Mouse (Mus musculus) spleen, adult 2 months (tissue): Measurements from ENCODE around the gene Immt. TPM values are rescaled to one million over a fixed set of nuclear protein-coding genes. Genes with fewer than 3 reads are reported as not detected.
A peak's percentile ranks its signal among the peaks of the same experiment; 100 is the strongest.

Experiments used
- DNase-seq, 2 experiments: peaks; one replicate each; pipeline versions ENCODE4 v3.0.0 to v3.0.0-alpha.2; 2012 to 2021; ENCODE audit warnings: low spot score in 2 of 2, low read depth in 1 of 2
- H3K27ac ChIP-seq: fragments of 200-500 bp; 2 replicates; pipeline ENCODE4 v1.5.1; 2012; ENCODE audit warnings: low read length, inconsistent platforms; ENCODE audit not compliant: insufficient read depth
- H3K27me3 ChIP-seq: fragments of 200-500 bp; 2 replicates; pipeline ENCODE4 v1.6.1; 2012; ENCODE audit warnings: mild to moderate bottlenecking, moderate library complexity, low read length, inconsistent platforms; ENCODE audit not compliant: control insufficient read depth, insufficient read depth
- H3K36me3 ChIP-seq: fragments of 200-500 bp; 2 replicates; pipeline ENCODE4 v1.6.1; 2012; ENCODE audit warnings: mild to moderate bottlenecking, low read length, inconsistent platforms; ENCODE audit not compliant: control insufficient read depth, insufficient read depth
- H3K4me1 ChIP-seq: fragments of 200-500 bp; 2 replicates; pipeline ENCODE4 v1.6.1; 2011; ENCODE audit warnings: inconsistent platforms; ENCODE audit not compliant: control insufficient read depth, insufficient read depth, insufficient read length
- H3K4me3 ChIP-seq: fragments of 200-500 bp; 2 replicates; pipeline ENCODE4 v1.5.1; 2011; ENCODE audit warnings: mild to moderate bottlenecking, inconsistent platforms; ENCODE audit not compliant: insufficient read depth, insufficient read length; ENCODE audit errors: extremely low read depth
- CTCF ChIP-seq: fragments of 200-500 bp; IDR thresholded peaks from 2 replicates; pipeline ENCODE4 v1.5.1; 2011; ENCODE audit warnings: mild to moderate bottlenecking, inconsistent platforms; ENCODE audit not compliant: insufficient read depth, insufficient read length, insufficient replicate concordance; ENCODE audit errors: extremely low read depth
- POLR2A ChIP-seq: fragments of 200-500 bp; IDR thresholded peaks from 2 replicates; pipeline ENCODE4 v1.6.1; 2011; ENCODE audit warnings: low read depth, low read length, inconsistent platforms
- WGBS: fragments of 180-500 bp; shearing (Covaris S2); methylation state at CpG from one replicate; pipeline ENCODE4 v1.1.7; 2018; 5-methylcytosine and 5-hydroxymethylcytosine counted together
- polyA plus RNA-seq: library from polyadenylated mRNA; depleted of rRNA; stranded (reverse); fragments of >200 nt; gene quantifications from 2 replicates; pipeline ENCODE4 v1.2.3, GENCODE M21; 2012

Immt gene
- polyA plus RNA-seq, 1 experiment: 17.2 TPM

DNA sequence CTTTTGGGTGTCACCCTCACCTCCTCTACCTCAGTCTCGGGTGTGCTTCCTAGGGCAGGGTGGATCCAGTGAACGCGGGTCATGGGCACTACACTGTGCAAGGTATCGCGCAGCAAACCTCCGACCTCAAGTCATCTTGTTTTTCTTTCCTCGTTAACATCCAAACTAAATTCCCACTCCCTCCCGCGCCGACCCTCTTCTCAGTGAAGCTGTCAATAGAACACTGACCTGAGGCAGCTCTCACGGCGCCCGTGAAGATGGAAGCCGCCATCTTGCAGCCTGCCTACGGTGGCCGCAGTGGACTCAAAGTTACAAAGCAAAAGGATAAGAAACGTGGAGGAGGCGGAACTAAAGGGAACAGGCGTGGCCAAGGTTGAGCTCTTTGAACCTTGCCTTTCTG, 7.6 kb upstream of the Immt start:
- TF ChIP-seq POLR2A: peak; percentile 65; the same call in 1 of the 2 replicates
- no peak for TF ChIP-seq CTCF
- H3K4me1 ChIP-seq: peaks cover 5% of the 10 kb centered on the region; the same call in 1 of the 2 replicates
- under 1% methylated on average over 19 of the region's 19 CpGs for WGBS
- H3K36me3 ChIP-seq: no peaks in the 10 kb centered on the region
- no peak overlapping the region for H3K27ac ChIP-seq
- peak; percentile 79 to 89 for DNase-seq
- no peaks in the 10 kb centered on the region for H3K27me3 ChIP-seq
- H3K4me3 ChIP-seq: peak overlapping the region; percentile 92

DNA sequence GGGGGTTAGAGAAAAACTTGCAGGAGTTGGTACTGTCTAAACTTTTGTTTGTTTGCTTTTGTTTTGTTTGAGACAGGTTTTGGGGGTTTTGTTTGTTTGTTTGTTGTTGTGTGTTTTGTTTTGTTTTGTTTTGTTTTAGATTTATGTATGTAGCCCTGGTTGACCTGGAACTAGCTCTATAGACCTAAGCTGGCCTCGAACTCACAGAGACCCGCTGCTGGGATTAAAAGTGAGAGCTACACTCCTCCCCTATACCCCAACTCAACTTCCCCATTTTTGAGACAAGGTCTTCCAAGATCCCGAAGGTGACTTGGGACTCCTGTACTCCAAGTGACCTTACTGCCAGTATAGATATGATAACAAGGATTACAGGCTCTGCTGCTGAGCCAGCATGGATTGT, 7.2 kb upstream of the Immt start:
- H3K36me3 ChIP-seq: no peaks in the 10 kb centered on the region
- H3K27me3 ChIP-seq: no peaks in the 10 kb centered on the region
- no peak for DNase-seq
- H3K4me1 ChIP-seq: peaks cover 5% of the 10 kb centered on the region; the same call in 1 of the 2 replicates
- WGBS: 13% methylated on average over 3 of the region's 3 CpGs
- H3K4me3 ChIP-seq: peak overlapping the region; percentile 92; the same call in 1 of the 2 replicates
- H3K27ac ChIP-seq: no peak overlapping the region
- TF ChIP-seq CTCF (no peak), POLR2A (no peak)

DNA sequence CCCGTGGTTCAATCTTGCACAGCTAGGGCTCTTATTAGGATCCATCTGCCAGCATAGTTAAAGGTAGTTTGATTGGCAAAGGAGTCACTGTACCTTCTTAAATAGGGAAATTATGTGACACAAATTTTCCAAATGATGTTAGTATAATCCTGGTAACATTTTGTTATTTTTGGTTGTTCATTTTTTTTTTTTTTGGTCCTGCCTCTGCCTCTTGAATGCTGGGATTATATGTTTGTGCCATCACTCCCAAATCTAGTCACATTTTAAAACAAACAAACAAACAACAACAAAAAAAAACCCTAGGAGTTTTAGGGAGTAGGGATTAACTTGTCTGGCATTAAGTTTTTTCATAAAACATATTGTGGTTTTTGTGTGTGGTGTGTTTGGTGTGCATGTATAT, 4.3 kb upstream of the Immt start, which contains the start of gene Mrpl35:
Mrpl35 (minus strand) TSS at position 101 of the 400 bp plus-strand sequence.
- Histone ChIP-seq H3K27ac (no peak within 1 kb of the TSS), H3K4me1 (peaks cover 5% of the 10 kb centered on the region; the same call in 1 of the 2 replicates), H3K4me3 (no peak within 1 kb of the TSS), H3K36me3 (no peaks in the 10 kb centered on the region), H3K27me3 (no peaks in the 10 kb centered on the region)
- no peak for TF ChIP-seq POLR2A
- WGBS: 44% methylated on average over 1 of the region's 1 CpGs
- no peak for DNase-seq

DNA sequence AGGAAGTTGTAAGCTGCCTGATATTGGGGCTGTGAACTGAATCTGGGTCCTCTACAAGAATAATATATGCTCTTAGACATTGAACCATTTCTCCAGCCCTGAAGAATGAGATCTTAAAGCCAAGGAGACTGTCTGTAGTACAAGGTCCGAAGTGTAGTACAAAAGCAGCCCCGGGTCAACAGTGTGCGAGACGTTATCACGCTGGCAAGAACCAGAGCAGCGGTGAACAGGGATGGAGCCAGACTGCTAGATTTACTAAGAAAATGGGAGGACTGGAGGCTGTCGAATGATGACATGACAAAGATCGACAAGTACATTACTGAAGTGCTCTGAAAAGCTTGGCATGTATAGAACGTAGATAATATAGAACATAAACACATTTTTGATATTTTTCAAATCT, 1.4 kb upstream of the Immt start:
- no peak for DNase-seq
- H3K4me3 ChIP-seq: no peak overlapping the region
- TF ChIP-seq POLR2A (no peak), CTCF (no peak)
- H3K27me3 ChIP-seq: no peaks in the 10 kb centered on the region
- no peaks in the 10 kb centered on the region for H3K36me3 ChIP-seq
- H3K27ac ChIP-seq: no peak overlapping the region
- WGBS: 92% methylated on average over 9 of the region's 9 CpGs
- H3K4me1 ChIP-seq: no peaks in the 10 kb centered on the region

DNA sequence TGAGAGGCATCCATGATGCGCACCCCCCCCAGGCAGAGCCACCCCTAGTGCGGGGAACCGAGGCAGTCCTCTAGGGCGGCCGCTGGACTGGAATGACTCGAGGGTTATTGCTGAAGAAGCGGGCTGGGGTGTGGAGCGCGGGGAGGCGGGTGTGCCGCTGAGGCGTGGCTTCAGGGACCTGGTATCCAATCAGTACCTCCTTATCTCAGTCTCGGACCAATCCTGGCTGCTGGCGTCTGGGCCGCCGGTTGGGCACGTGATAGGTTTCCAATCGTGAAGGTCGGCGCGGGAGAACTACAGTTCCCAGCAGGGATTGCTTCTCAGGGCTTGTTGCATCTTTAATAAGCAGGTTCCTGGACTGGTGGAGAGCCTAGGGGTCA, 440 bp downstream of the Immt start:
- Histone ChIP-seq H3K36me3 (0 out of 2 replicates have a peak, but pooled peaks cover 1% of the 10 kb centered on the region), H3K27ac (peak overlapping the region; percentile 87), H3K4me3 (peak overlapping the region; percentile 88), H3K4me1 (no peaks in the 10 kb centered on the region), H3K27me3 (no peaks in the 10 kb centered on the region)
- TF ChIP-seq CTCF: no peak
- no peak for TF ChIP-seq POLR2A
- 0% methylated on average over 21 of the region's 21 CpGs for WGBS
- peak; percentile 92 for DNase-seq

DNA sequence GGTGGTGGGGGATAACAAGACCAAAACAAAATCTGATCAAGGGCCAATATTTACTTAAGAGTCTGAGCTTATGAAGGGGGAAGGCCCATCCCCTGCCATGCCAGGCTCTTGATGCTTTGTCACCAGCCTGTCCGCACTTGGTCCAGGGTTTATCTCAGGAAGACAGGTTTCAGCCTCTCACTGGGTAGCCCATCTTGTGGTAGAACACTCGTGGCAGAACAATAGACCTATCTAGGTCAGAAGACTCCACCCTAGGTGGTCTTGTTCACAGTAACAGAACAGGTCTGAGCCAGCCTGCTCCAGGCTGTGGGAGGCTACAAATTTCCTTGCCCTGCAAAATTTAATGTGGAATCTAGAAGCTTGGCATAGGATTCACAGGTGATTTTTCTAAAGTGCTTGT, 5.7 kb downstream of the Immt start:
- Histone ChIP-seq H3K4me3 (no peak overlapping the region), H3K4me1 (no peaks in the 10 kb centered on the region), H3K27ac (no peak overlapping the region), H3K36me3 (0 out of 2 replicates have a peak, but pooled peaks cover 1% of the 10 kb centered on the region), H3K27me3 (no peaks in the 10 kb centered on the region)
- TF ChIP-seq POLR2A (no peak), CTCF (no peak)
- no peak for DNase-seq
- 74% methylated on average over 2 of the region's 2 CpGs for WGBS

DNA sequence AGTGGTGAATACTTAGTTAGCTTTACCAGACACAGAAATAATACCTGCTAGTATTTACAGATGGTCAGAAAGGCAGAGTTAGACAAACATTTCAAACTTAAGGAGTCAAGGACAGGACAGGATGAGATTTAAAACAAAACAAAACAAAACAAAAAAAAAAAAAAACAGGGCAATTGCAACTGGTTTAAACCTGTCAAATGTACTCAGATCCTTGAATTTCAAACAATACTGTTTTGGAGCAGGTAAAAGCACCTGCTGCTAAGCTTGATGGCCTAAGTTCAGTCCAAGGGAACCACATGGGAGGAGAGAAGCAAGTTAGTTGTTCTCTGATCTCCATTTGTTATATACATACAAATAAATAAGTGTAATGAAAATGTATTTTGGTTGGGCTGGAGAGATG, 8.7 kb downstream of the Immt start:
- DNase-seq: no peak
- Histone ChIP-seq H3K4me3 (no peak overlapping the region), H3K27me3 (no peaks in the 10 kb centered on the region), H3K27ac (no peak overlapping the region), H3K4me1 (no peaks in the 10 kb centered on the region), H3K36me3 (0 out of 2 replicates have a peak, but pooled peaks cover 1% of the 10 kb centered on the region)
- no peak for TF ChIP-seq POLR2A
- no peak for TF ChIP-seq CTCF
